Mouse (Mus musculus) heart, embryonic 16.5 days (tissue): ENCODE measurements around the gene Tmem145. TPM values are rescaled to one million over a fixed set of nuclear protein-coding genes. Genes with fewer than 3 reads are reported as not detected.
A peak's percentile ranks its signal among the peaks of the same experiment; 100 is the strongest.
"Not testable (repeated sequence)": the region's sequence is repeated elsewhere in the genome, so short reads cannot be mapped to it uniquely, and the experiment has no call there.

ENCODE experiments used
- ATAC-seq: fragments of 200-750 bp; cut with Nextera tagmentation; replicated peaks from 2 replicates; pipeline ENCODE4 v1.8.0; 2017; ENCODE audit warnings: moderate number of reproducible peaks; ENCODE audit not compliant: insufficient read depth, low FRiP score; ENCODE audit errors: extremely low read depth
- H3K27ac ChIP-seq: fragments of 300-500 bp; sonication (generic); 2 replicates; pipeline ENCODE4 v1.5.1; 2014; ENCODE audit warnings: mild to moderate bottlenecking, low read length, control low read depth, moderate library complexity
- H3K27me3 ChIP-seq: fragments of 300-500 bp; sonication (generic); 2 replicates; pipeline ENCODE4 v1.6.1; 2014; ENCODE audit warnings: low read length, mixed read lengths; ENCODE audit not compliant: control insufficient read depth, insufficient read depth
- H3K36me3 ChIP-seq: fragments of 300-500 bp; sonication (generic); 2 replicates; pipeline ENCODE4 v1.6.1; 2014; ENCODE audit not compliant: control insufficient read depth, insufficient read depth
- H3K4me1 ChIP-seq: fragments of 300-500 bp; sonication (generic); 2 replicates; pipeline ENCODE4 v1.6.1; 2014; ENCODE audit warnings: low read length, mixed read lengths; ENCODE audit not compliant: control insufficient read depth, insufficient read depth
- H3K4me2 ChIP-seq: fragments of 300-500 bp; sonication (generic); 2 replicates; pipeline ENCODE4 v1.6.1; 2014; ENCODE audit warnings: low read depth, mild to moderate bottlenecking, control low read depth, low read length
- H3K4me3 ChIP-seq: fragments of 300-500 bp; sonication (generic); 2 replicates; pipeline ENCODE4 v1.5.1; 2014; ENCODE audit warnings: mild to moderate bottlenecking, control low read depth, low read length
- H3K9ac ChIP-seq: fragments of 300-500 bp; sonication (generic); 2 replicates; pipeline ENCODE4 v1.6.1; 2014; ENCODE audit warnings: low read length, control low read depth
- H3K9me3 ChIP-seq: fragments of 300-500 bp; sonication (generic); replicated peaks from 2 replicates; pipeline ENCODE4 v1.6.1; 2016; ENCODE audit warnings: low read length; ENCODE audit not compliant: control insufficient read depth
- WGBS: fragments of 180-500 bp; shearing (Covaris S2); extraction: QIAGEN DNeasy Blood & Tissue Kit; methylation state at CpG from one replicate; pipeline ENCODE4 v1.1.7; 2014; 5-methylcytosine and 5-hydroxymethylcytosine counted together
- polyA plus RNA-seq: library from polyadenylated mRNA; unstranded; fragments of >200 nt; fragmentation: Nextera tagmentation; extraction: Ambion mirVana; gene quantifications from 2 replicates; pipeline ENCODE4 v1.2.1, GENCODE M21; 2015

The Tmem145 gene
- polyA plus RNA-seq, 1 experiment from 2014 or later, result 0.08 TPM

GRCm38 (mm10) chr7:25313325-25313724 lies 7.4 kb downstream of the Tmem145 start:
- Histone ChIP-seq H3K4me1 (peaks cover 16% of the 10 kb centered on the region), H3K4me2 (no peak overlapping the region), H3K4me3 (no peak overlapping the region), H3K27ac (no peak overlapping the region), H3K9me3 (no peaks in the 10 kb centered on the region), H3K36me3 (no peaks in the 10 kb centered on the region), H3K27me3 (peaks cover 58% of the 10 kb centered on the region), H3K9ac (no peak overlapping the region)
- ATAC-seq, result no peak
- 31% methylated on average over 7 of the region's 7 CpGs for WGBS

- peak overlapping the region; percentile 81 for H3K4me2 ChIP-seq
- no peaks in the 10 kb centered on the region for H3K9me3 ChIP-seq
- H3K4me3 ChIP-seq, result peak overlapping the region; percentile 74
- no peaks in the 10 kb centered on the region; the same call in 1 of the 2 replicates for H3K36me3 ChIP-seq
- H3K4me1 ChIP-seq, result peaks cover 18% of the 10 kb centered on the region
- peak overlapping the region; percentile 61 for H3K9ac ChIP-seq
- ATAC-seq, result no peak
- no peak overlapping the region for H3K27ac ChIP-seq
- 2% methylated on average over 47 of the region's 51 CpGs for WGBS
- peaks cover 48% of the 10 kb centered on the region for H3K27me3 ChIP-seq
Observed at GRCm38 (mm10) chr7:25314606-25315305, 8.8 kb downstream of the Tmem145 start.

GRCm38 (mm10) chr7:25315306-25316041 lies 9.6 kb downstream of the Tmem145 start:
- H3K4me2 ChIP-seq, result peak overlapping the region; percentile 81
- no peaks in the 10 kb centered on the region for H3K9me3 ChIP-seq
- ATAC-seq, result no peak
- no peaks in the 10 kb centered on the region; the same call in 1 of the 2 replicates for H3K36me3 ChIP-seq
- no peak overlapping the region for H3K27ac ChIP-seq
- peak overlapping the region; percentile 61 for H3K9ac ChIP-seq
- peak overlapping the region; percentile 74 for H3K4me3 ChIP-seq
- H3K27me3 ChIP-seq, result peaks cover 48% of the 10 kb centered on the region
- peaks cover 18% of the 10 kb centered on the region for H3K4me1 ChIP-seq
- WGBS, result under 1% methylated on average over 69 of the region's 69 CpGs

GRCm38 (mm10) chr7:25316532-25317445 lies 10.9 kb downstream of the Tmem145 start, which contains the start of gene Megf8:
Gene Megf8, plus strand, starts transcription at chr7:25317164.
- peak within 1 kb of the TSS; percentile 83 for H3K9ac ChIP-seq
- WGBS, result 2% methylated on average over 52 of the region's 52 CpGs
- no peaks in the 10 kb centered on the region for H3K9me3 ChIP-seq
- H3K36me3 ChIP-seq, result no peaks in the 10 kb centered on the region; the same call in 1 of the 2 replicates
- H3K27me3 ChIP-seq, result peaks cover 38% of the 10 kb centered on the region
- H3K4me2 ChIP-seq, result peak within 1 kb of the TSS; percentile 82
- peak within 1 kb of the TSS; percentile 74 for H3K4me3 ChIP-seq
- H3K4me1 ChIP-seq, result peaks cover 22% of the 10 kb centered on the region
- peak; percentile 96 for ATAC-seq
- peak within 1 kb of the TSS; percentile 85 for H3K27ac ChIP-seq

- H3K9ac ChIP-seq, result peak overlapping the region; percentile 83
- no peaks in the 10 kb centered on the region for H3K9me3 ChIP-seq
- peaks cover 27% of the 10 kb centered on the region for H3K4me1 ChIP-seq
- WGBS, result 15% methylated on average over 21 of the region's 21 CpGs
- ATAC-seq, result no peak
- H3K36me3 ChIP-seq, result no peaks in the 10 kb centered on the region; the same call in 1 of the 2 replicates
- peak overlapping the region; percentile 82 for H3K4me2 ChIP-seq
- peak overlapping the region; percentile 85 for H3K27ac ChIP-seq
- peak overlapping the region; percentile 74 for H3K4me3 ChIP-seq
- H3K27me3 ChIP-seq, result peaks cover 32% of the 10 kb centered on the region
Observed at GRCm38 (mm10) chr7:25317446-25317999, 11.6 kb downstream of the Tmem145 start.

GRCm38 (mm10) chr7:25322058-25322484 lies 16.2 kb downstream of the Tmem145 start:
- Histone ChIP-seq H3K9ac (peak overlapping the region; percentile 41; the same call in 1 of the 2 replicates), H3K27ac (peak overlapping the region; percentile 73), H3K9me3 (no peaks in the 10 kb centered on the region), H3K4me1 (peaks cover 14% of the 10 kb centered on the region), H3K36me3 (no peaks in the 10 kb centered on the region; the same call in 1 of the 2 replicates), H3K27me3 (no peaks in the 10 kb centered on the region), H3K4me2 (peak overlapping the region; percentile 37), H3K4me3 (peak overlapping the region; percentile 10)
- peak; percentile 68; the same call in 1 of the 2 replicates for ATAC-seq
- 9% methylated on average over 6 of the region's 6 CpGs for WGBS

- no peak overlapping the region for H3K4me3 ChIP-seq
- H3K9ac ChIP-seq, result no peak overlapping the region
- H3K4me2 ChIP-seq, result no peak overlapping the region
- no peaks in the 10 kb centered on the region for H3K27me3 ChIP-seq
- ATAC-seq, result no peak
- peaks cover 10% of the 10 kb centered on the region for H3K4me1 ChIP-seq
- H3K27ac ChIP-seq, result no peak overlapping the region
- 95% methylated on average over 2 of the region's 2 CpGs for WGBS
- no peaks in the 10 kb centered on the region for H3K9me3 ChIP-seq
- H3K36me3 ChIP-seq, result no peaks in the 10 kb centered on the region; the same call in 1 of the 2 replicates
Observed at GRCm38 (mm10) chr7:25323219-25323618, 17.3 kb downstream of the Tmem145 start.

- ATAC-seq, H3K27me3 ChIP-seq, H3K27ac ChIP-seq, H3K36me3 ChIP-seq, H3K4me3 ChIP-seq, H3K4me1 ChIP-seq, H3K9me3 ChIP-seq, H3K4me2 ChIP-seq, H3K9ac ChIP-seq: not testable (repeated sequence)
- 86% methylated on average over 6 of the region's 6 CpGs for WGBS
Observed at GRCm38 (mm10) chr7:25325431-25325830, 19.5 kb downstream of the Tmem145 start.
